Mouse (Mus musculus) bone marrow macrophage, adult 2 months (primary cell): ENCODE measurements at regions not wholly inside any gene's neighbourhood (a gene's known extent, or its start where the extent isn't known, plus 50 kb on each side); places are given as distances from the start of the nearest gene placed in this dataset.

Experiments used
- H3K27ac ChIP-seq: 2 replicates; pipeline ENCODE4 v1.5.1; 2012; ENCODE audit warnings: low read depth, low read length; ENCODE audit not compliant: insufficient read depth
- H3K4me1 ChIP-seq: 2 replicates; pipeline ENCODE4 v1.6.1; 2012; ENCODE audit warnings: low read length; ENCODE audit not compliant: control insufficient read depth, insufficient read depth
- H3K4me3 ChIP-seq: 2 replicates; pipeline ENCODE4 v1.5.1; 2012; ENCODE audit warnings: mild to moderate bottlenecking, low read length, moderate library complexity; ENCODE audit not compliant: insufficient read depth
- CTCF ChIP-seq: IDR thresholded peaks from 2 replicates; pipeline ENCODE4 v1.5.1; 2012; ENCODE audit warnings: low read depth, mild to moderate bottlenecking, low read length, moderate library complexity
- POLR2A ChIP-seq: IDR thresholded peaks from 2 replicates; pipeline ENCODE4 v1.6.1; 2012; ENCODE audit warnings: mild to moderate bottlenecking, low read depth, low read length, borderline replicate concordance

DNA sequence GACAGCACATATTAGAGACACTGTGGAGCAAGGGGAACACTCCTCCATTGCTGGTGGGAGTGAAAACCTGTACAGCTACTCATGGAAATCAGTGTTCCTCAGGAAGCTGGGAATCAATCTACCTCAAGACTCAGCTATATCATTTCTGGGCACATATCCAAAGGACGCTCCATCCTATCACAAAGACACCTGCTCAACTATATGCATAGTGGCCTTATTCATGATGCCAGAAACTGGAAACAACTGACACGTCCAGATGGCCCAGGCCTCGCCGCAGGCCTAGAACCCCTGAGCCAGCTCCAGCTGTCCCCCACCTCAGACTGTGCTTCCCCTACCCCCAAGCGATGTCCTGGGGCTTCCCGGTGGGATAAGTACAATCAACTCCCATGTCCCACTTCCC is 116.3 kb upstream of the Bach2 start:
- H3K4me1 ChIP-seq = no peaks in the 10 kb centered on the region
- TF ChIP-seq CTCF (no peak), POLR2A (no peak)
- no peak overlapping the region for H3K27ac ChIP-seq
- no peak overlapping the region for H3K4me3 ChIP-seq

DNA sequence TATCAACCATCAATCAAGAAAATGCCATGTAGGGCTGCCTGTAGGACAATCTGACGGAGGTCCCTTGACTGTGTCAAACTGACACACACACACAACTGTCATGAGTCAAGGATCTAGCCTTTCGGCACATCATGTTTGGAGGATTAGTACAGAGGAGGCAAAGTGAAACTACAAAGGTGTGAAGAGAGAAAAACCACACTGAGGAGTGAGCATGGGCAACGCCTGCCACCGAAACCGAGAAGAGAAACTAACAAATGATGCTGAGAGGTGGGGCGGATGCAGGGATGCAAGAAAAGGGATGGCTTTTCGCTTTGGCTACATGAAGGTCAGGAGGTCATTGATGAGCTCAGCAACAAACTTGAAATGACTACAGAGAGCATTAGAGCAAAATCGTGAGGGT is 111.8 kb upstream of the Bach2 start:
- no peak overlapping the region for H3K27ac ChIP-seq
- H3K4me1 ChIP-seq = no peaks in the 10 kb centered on the region
- no peak for TF ChIP-seq POLR2A
- TF ChIP-seq CTCF = no peak
- no peak overlapping the region for H3K4me3 ChIP-seq

DNA sequence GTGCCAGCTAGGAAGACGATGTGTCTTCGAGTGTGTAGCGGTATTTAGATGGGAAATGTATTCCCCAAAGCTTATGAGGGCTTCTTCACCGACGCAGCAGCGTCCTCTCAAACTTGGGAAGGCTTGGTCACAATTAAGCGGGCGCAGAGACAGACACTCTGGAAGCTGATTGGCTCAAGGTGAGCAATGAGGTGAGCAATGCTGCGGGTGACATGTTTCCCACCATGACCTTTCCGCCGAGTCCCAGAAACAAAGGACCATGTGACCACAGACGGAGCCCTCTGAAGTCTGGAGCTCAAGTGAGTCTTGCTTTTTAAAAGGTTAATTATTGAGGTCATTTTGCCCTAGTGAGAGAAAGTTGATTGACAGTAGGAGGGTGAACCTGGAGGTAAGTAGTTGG is 108.0 kb upstream of the Bach2 start:
- Histone ChIP-seq H3K4me1 (no peaks in the 10 kb centered on the region), H3K4me3 (no peak overlapping the region), H3K27ac (no peak overlapping the region)
- TF ChIP-seq POLR2A (no peak), CTCF (no peak)

DNA sequence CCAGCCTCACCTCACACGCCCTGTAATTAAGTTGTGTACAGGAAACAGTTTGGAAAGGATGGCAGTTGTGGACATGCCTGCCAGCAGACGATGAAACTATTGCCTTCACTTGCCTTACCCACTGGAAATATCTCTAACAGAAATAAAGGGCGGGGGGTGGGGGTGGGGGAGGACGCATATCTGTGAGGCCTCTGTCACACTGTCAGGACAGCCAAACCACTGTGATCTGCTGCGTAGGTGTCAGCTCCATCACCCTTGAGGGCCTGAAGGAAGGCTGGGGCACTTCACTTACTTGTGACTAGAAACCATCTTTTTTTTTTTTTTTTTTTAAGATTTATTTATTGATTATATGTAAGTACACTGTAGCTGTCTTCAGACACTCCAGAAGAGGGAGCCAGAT is 106.8 kb upstream of the Bach2 start:
- TF ChIP-seq POLR2A (no peak), CTCF (no peak)
- no peak overlapping the region for H3K4me3 ChIP-seq

DNA sequence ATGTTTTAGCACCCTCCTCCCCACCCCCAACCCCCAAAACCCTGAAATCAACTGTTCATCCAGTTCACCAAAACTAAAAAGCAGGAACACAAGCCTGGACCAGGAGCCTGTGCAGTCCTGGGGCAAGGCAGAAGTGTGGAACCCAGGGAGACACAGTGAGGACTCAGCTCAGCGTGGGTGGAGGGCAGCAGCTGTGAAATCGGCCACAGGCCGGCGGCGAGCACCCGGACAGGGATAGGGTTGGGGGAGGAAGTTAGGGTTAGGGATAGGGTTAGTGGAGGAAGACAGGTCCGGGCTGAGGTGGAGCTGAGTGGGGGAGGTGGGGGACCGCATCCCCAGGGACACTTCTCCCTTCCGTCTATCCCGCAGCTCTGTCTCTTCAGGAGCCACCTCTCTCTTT is 102.5 kb upstream of the Bach2 start:
- H3K27ac ChIP-seq = no peak overlapping the region
- H3K4me1 ChIP-seq = no peaks in the 10 kb centered on the region
- TF ChIP-seq POLR2A = no peak
- TF ChIP-seq CTCF = no peak
- H3K4me3 ChIP-seq = no peak overlapping the region

More for the DNA sequence above, 106.8 kb upstream of the Bach2 start:
- Histone ChIP-seq H3K27ac (no peak overlapping the region), H3K4me1 (no peaks in the 10 kb centered on the region)

DNA sequence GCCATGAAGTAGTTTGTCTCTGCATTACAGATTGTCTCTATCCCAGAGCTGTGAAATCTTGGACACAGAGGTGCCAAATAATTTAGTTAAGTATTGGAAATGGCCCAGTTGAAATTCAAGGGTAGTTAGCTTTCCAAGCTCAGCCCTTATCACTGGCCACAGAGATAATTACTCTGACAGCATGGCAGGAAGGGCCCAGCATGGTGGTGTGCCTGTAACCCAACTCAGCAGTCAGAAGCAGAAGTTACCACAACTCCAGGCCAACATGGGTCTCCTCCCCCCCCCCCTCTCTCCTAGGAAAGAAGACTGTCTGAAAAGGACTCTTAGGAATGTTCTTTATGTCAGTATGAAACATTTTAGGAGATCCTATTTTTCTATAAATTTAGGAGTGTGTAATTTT is 101.4 kb upstream of the Bach2 start:
- TF ChIP-seq POLR2A (no peak), CTCF (no peak)
- H3K27ac ChIP-seq = no peak overlapping the region

DNA sequence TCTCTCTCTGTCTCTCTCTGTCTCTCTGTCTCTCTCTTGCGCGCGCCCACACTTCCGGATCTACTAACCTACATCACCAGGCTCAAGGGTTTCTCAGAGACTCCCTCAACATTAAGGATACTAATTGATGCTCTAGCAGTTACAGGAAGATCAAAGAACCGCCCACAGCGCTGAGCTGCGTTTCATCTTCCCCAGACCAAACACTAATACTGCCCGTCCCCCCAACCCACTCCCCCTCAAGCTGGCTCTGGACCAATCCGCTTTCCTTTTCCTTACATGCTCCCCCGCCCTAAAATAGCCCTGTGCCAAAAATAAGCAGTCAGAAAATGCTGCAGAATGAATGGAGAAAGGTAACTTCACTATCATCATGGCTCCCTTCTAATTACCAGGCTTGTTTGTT is 100.6 kb upstream of the Bach2 start:
- Histone ChIP-seq H3K4me1 (no peaks in the 10 kb centered on the region), H3K27ac (no peak overlapping the region), H3K4me3 (no peak overlapping the region)
- TF ChIP-seq POLR2A = no peak
- TF ChIP-seq CTCF = no peak

More for the DNA sequence above, 101.4 kb upstream of the Bach2 start:
- H3K4me3 ChIP-seq = no peak overlapping the region
- no peaks in the 10 kb centered on the region for H3K4me1 ChIP-seq

DNA sequence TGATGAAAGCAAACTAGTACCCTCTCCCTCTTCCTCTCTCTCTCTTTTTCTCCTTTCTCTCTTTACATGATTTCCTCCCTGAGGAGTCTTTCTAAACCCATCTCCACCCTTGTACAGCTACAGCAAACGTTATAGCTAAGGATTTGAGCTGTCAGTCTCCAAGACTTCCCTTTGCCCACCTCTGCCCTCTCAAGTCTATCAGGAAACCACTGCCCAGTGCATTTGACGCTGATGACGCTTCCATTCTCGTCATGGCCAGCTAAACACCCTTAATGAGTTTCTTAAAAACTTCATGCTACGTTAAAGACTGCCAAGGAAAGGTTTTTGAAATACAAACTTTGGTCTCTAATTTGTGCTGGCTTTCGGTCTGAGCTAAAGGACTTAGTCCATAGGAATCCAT is 99.0 kb upstream of the Bach2 start:
- Histone ChIP-seq H3K4me1 (no peaks in the 10 kb centered on the region), H3K4me3 (no peak overlapping the region), H3K27ac (no peak overlapping the region)
- TF ChIP-seq POLR2A = no peak
- TF ChIP-seq CTCF = no peak

DNA sequence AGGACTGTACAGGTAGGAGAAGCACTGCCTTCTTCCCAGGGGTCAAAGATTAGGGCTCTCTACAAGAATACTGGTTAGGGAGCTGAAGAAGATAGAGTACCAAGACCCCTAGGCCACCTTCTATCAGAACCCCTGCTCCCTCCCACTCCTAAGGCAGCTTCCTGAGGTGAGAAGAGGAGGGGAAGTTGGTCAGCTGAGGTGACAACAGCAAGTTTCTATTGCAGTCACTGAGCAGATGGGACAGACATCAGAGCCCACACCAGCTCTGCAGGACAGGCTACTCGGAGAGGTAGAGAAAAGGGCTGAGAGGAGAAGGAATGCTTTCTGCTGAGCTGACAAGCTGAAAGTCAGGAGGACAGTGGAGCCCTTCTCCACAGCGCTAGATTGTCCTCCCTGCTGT is 98.5 kb upstream of the Bach2 start:
- no peak for TF ChIP-seq POLR2A
- TF ChIP-seq CTCF = no peak
- Histone ChIP-seq H3K4me1 (no peaks in the 10 kb centered on the region), H3K4me3 (no peak overlapping the region), H3K27ac (no peak overlapping the region)

DNA sequence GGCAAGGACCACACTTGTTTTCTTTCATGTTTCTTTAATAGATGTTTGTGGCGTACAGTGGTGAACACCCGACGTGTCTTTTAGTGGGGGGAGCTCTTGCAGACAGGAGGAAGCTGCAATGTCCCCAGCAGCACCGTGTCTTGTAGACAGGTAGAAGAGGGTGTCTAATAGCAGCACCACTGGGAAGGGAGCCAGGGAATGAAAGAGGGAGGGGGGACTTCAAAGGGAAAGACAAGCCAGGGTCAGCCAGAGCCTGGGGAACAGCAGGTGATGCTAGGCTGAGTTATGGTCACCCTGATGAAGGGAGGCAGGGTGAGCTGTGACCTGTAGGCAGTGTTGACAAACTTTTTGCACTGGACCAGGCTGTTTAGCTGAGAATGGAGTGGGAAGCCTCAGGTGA is 96.4 kb upstream of the Bach2 start:
- H3K27ac ChIP-seq = no peak overlapping the region
- H3K4me1 ChIP-seq = no peaks in the 10 kb centered on the region
- H3K4me3 ChIP-seq = no peak overlapping the region
- TF ChIP-seq CTCF (no peak), POLR2A (no peak)

DNA sequence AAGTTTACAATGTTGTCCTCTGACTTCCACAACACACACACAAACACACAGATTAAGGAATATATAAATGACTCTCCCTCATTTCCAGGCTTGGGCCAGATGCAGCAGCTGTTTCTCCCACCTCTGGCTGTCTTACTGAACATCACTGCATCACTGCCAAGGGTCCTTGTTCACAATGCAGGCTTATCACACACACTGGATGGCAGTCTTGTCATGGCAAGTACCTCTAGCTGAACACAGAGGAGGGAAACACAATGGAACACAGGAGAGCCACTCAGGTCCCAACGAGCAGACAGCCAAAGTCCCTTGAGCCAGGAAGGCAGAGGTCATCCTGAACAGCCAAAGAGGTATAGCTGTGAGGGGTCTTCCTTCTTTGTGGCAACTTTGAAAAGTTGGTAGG is 91.5 kb upstream of the Bach2 start:
- Histone ChIP-seq H3K27ac (no peak overlapping the region), H3K4me3 (no peak overlapping the region), H3K4me1 (no peaks in the 10 kb centered on the region)
- TF ChIP-seq CTCF (no peak), POLR2A (no peak)

DNA sequence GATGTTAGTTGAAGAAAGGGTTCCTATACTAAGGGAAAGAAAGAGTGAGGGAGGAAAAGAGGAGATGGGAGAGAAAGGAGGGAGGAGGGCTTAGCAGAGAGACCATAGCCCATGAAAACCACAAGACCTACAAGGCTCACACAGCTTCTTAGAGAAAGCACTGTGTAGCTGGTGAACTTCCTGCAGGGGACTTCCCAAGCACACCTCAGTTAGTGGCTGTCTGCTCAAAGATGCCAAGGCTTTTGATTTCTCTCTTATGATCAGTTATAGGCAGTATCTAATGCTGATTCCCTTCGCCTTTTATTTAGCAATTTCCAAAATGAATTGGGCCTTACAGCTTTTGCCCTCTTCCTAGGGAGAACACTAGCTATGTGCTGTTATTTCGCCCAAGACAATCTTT is 90.0 kb upstream of the Bach2 start:
- Histone ChIP-seq H3K4me1 (no peaks in the 10 kb centered on the region), H3K27ac (no peak overlapping the region), H3K4me3 (no peak overlapping the region)
- TF ChIP-seq POLR2A = no peak
- no peak for TF ChIP-seq CTCF
